Mouse (Mus musculus) cortical plate, adult 2 months (tissue): ENCODE results near the gene Ube2b.

Experiments used
- CTCF ChIP-seq: fragments of 200-500 bp; IDR thresholded peaks from 2 replicates; pipeline ENCODE4 v1.5.1; 2011; ENCODE audit warnings: mild to moderate bottlenecking, control low read depth, low read length; ENCODE audit not compliant: insufficient read depth; ENCODE audit errors: extremely low read depth
- POLR2A ChIP-seq: fragments of 200-500 bp; IDR thresholded peaks from 2 replicates; pipeline ENCODE4 v1.6.1; 2011; ENCODE audit warnings: mild to moderate bottlenecking, low read length, control low read depth; ENCODE audit not compliant: insufficient read depth; ENCODE audit errors: extremely low read depth

GRCm38 (mm10) chr11:51937361-51937781 is 63.2 kb downstream of the Ube2b start:
- TF ChIP-seq CTCF (no peak), POLR2A (no peak)
